ENCODE assay signal across 12 mouse cellular contexts in genomic region chr7:68224006-68224405, GRCm38 (mm10). TPM values are rescaled to one million over a fixed set of nuclear protein-coding genes. Genes with fewer than 3 reads are reported as not detected.
DNase-seq lines count a peak whose midpoint lies in the region; ATAC-seq and TF ChIP-seq lines count a peak whose summit lies in the region.
"Had no signal": no experiment of that assay in that cellular context is flagged by ENCODE, and none has a peak within 500 bp of the region (broad histone marks: within the 10 kb centered on the region; RNA-seq: fewer than 3 reads in every experiment).

No protein-coding gene starts in this region.

- no peak for TF ChIP-seq CTCF in embryonic fibroblast, embryonic 13.5 days (IDR thresholded peaks at IDR 0.05; ENCODE audit: borderline replicate concordance, insufficient read depth, low read length)

- H3K27me3 ChIP-seq in hindbrain, embryonic 10.5 days (ENCODE audit: insufficient read depth, poor library complexity, severe bottlenecking), result no peaks in the 10 kb centered on the region
- no peaks in the 10 kb centered on the region for H3K27me3 ChIP-seq in hindbrain, embryonic 11.5 days (ENCODE audit: control insufficient read depth, insufficient read depth, low read length)
- no peaks in the 10 kb centered on the region for H3K27me3 ChIP-seq in embryonic facial prominence, embryonic 10.5 days (replicated peaks; ENCODE audit: low read depth, poor library complexity, severe bottlenecking)
- no peaks in the 10 kb centered on the region for H3K27me3 ChIP-seq in neural tube, embryonic 15.5 days (replicated peaks)
- H3K27me3 ChIP-seq: intestine, embryonic 15.5 days; Patski had no signal

- WGBS in hindbrain, embryonic 10.5 days, result 96% methylated on average over 5 of the region's 5 CpGs
- WGBS in hindbrain, embryonic 11.5 days, result 94% methylated on average over 5 of the region's 5 CpGs
- 91% methylated on average over 5 of the region's 5 CpGs for WGBS in embryonic facial prominence, embryonic 10.5 days
- 93% methylated on average over 5 of the region's 5 CpGs for WGBS in neural tube, embryonic 15.5 days

- H3K4me3 ChIP-seq in hindbrain, embryonic 10.5 days, result no peak overlapping the region
- H3K4me3 ChIP-seq in hindbrain, embryonic 11.5 days (ENCODE audit: low read depth, low read length), result no peak overlapping the region
- H3K4me3 ChIP-seq in embryonic facial prominence, embryonic 10.5 days, result no peak overlapping the region
- no peak overlapping the region for H3K4me3 ChIP-seq in embryonic fibroblast, embryonic 13.5 days (ENCODE audit: insufficient read depth, low read length)
- H3K4me3 ChIP-seq in neural tube, embryonic 15.5 days (replicated peaks), result no peak overlapping the region
- H3K4me3 ChIP-seq: intestine, embryonic 15.5 days had no signal

- H3K4me1 ChIP-seq in hindbrain, embryonic 10.5 days (replicated peaks), result peaks cover 23% of the 10 kb centered on the region
- H3K4me1 ChIP-seq in hindbrain, embryonic 11.5 days (replicated peaks; ENCODE audit: control insufficient read depth, insufficient read depth, low read length), result peaks cover 2% of the 10 kb centered on the region; the same call in 1 of the 2 replicates
- peaks cover 47% of the 10 kb centered on the region for H3K4me1 ChIP-seq in embryonic facial prominence, embryonic 10.5 days
- H3K4me1 ChIP-seq in embryonic fibroblast, embryonic 13.5 days (ENCODE audit: control insufficient read depth, insufficient read depth, low read length), result peaks cover 3% of the 10 kb centered on the region
- peaks cover 21% of the 10 kb centered on the region for H3K4me1 ChIP-seq in neural tube, embryonic 15.5 days

- H3K4me2 ChIP-seq in hindbrain, embryonic 11.5 days (replicated peaks; ENCODE audit: low read depth, low read length), result no peak overlapping the region
- H3K4me2 ChIP-seq in neural tube, embryonic 15.5 days, result no peak overlapping the region
- H3K4me2 ChIP-seq: intestine, embryonic 15.5 days; liver, embryonic 11.5 days had no signal

- peaks cover 95% of the 10 kb centered on the region for H3K36me3 ChIP-seq in hindbrain, embryonic 10.5 days
- H3K36me3 ChIP-seq in hindbrain, embryonic 11.5 days (ENCODE audit: control insufficient read depth, insufficient read depth, low read length), result peaks cover 9% of the 10 kb centered on the region; the same call in 1 of the 2 replicates
- H3K36me3 ChIP-seq in embryonic facial prominence, embryonic 10.5 days (replicated peaks), result peaks cover 92% of the 10 kb centered on the region
- peaks cover 29% of the 10 kb centered on the region for H3K36me3 ChIP-seq in neural tube, embryonic 15.5 days

- no peak overlapping the region for H3K9ac ChIP-seq in hindbrain, embryonic 11.5 days (ENCODE audit: low read depth, low read length)
- H3K9ac ChIP-seq in neural tube, embryonic 15.5 days (replicated peaks), result no peak overlapping the region
- H3K9ac ChIP-seq: intestine, embryonic 15.5 days had no signal

- DNase-seq in hindbrain, embryonic 10.5 days (ENCODE audit: low spot score), result no peak
- no peak for DNase-seq in hindbrain, embryonic 11.5 days (ENCODE audit: low spot score)
- DNase-seq in embryonic facial prominence, embryonic 10.5 days (ENCODE audit: low spot score), result no peak
- no peak for DNase-seq in B cell, adult 2 months
- no peak for DNase-seq in adrenal gland, adult 8-10 months
- DNase-seq: right cerebral cortex, postnatal 25 days had no signal

- no peak for ATAC-seq in hindbrain, embryonic 11.5 days (ENCODE audit: low FRiP score)
- ATAC-seq in neural tube, embryonic 15.5 days (ENCODE audit: low FRiP score), result no peak
- no peak for ATAC-seq in megakaryocyte progenitor cell, adult 5-6 weeks (replicated peaks; ENCODE audit: poor library complexity)

- H3K27ac ChIP-seq in hindbrain, embryonic 10.5 days, result 0 out of 2 replicates have a peak overlapping the region, but pooled peaks have one; percentile 40
- H3K27ac ChIP-seq in hindbrain, embryonic 11.5 days (ENCODE audit: low read depth, low read length), result no peak overlapping the region
- H3K27ac ChIP-seq in embryonic facial prominence, embryonic 10.5 days (replicated peaks), result peak overlapping the region; percentile 76
- peak overlapping the region; percentile 78; the same call in 1 of the 2 replicates for H3K27ac ChIP-seq in embryonic fibroblast, embryonic 13.5 days (ENCODE audit: insufficient read depth, low read length)
- 0 out of 2 replicates have a peak overlapping the region, but pooled peaks have one; percentile 49 for H3K27ac ChIP-seq in neural tube, embryonic 15.5 days (replicated peaks)

- no peaks in the 10 kb centered on the region for H3K9me3 ChIP-seq in hindbrain, embryonic 10.5 days
- no peaks in the 10 kb centered on the region for H3K9me3 ChIP-seq in hindbrain, embryonic 11.5 days (ENCODE audit: control insufficient read depth, low read length)
- H3K9me3 ChIP-seq in embryonic facial prominence, embryonic 10.5 days, result no peaks in the 10 kb centered on the region
- H3K9me3 ChIP-seq in neural tube, embryonic 15.5 days (replicated peaks), result no peaks in the 10 kb centered on the region
- H3K9me3 ChIP-seq: intestine, embryonic 15.5 days had no signal

- TF ChIP-seq POLR2A in embryonic fibroblast, embryonic 13.5 days (IDR thresholded peaks at IDR 0.05; ENCODE audit: low read depth, low read length), result no peak

RNA-seq across cellular contexts. Expression of gene Pgpep1l, which starts 40.0 kb away (rescaled TPM):
- not detected in 2 replicates for polyA plus RNA-seq in hindbrain, embryonic 10.5 days (2016; fragmentation: Nextera tagmentation; extraction: Ambion mirVana)
- polyA plus RNA-seq in hindbrain, embryonic 11.5 days (2014; fragmentation: Nextera tagmentation; extraction: Ambion mirVana), result not detected in 2 replicates
- polyA plus RNA-seq in embryonic facial prominence, embryonic 10.5 days (2016; fragmentation: Nextera tagmentation; extraction: Ambion mirVana), result not detected in 2 replicates
- 1.8 and 2.2 TPM in 2 replicates for polyA plus RNA-seq in embryonic fibroblast, embryonic 13.5 days (2011; ENCODE audit: insufficient read length, low read depth, missing spikeins)
- polyA plus RNA-seq in neural tube, embryonic 15.5 days (2015; fragmentation: Nextera tagmentation; extraction: Ambion mirVana), result 0.66 TPM in 1 of 2 replicates, not detected in the other
- total RNA-seq in adrenal gland, adult 8-10 months (2022), result under 1 TPM in 1 of 4 experiments, not detected in 3; 0.59 TPM
- not detected in 2 replicates for total RNA-seq in megakaryocyte progenitor cell, adult 5-6 weeks (2015)
- not detected in 2 replicates for total RNA-seq in megakaryocyte progenitor cell, adult 5-6 weeks (2017)
- polyA plus RNA-seq: intestine, embryonic 15.5 days; liver, embryonic 11.5 days; Patski had no signal

RNA-seq across cellular contexts. Expression of gene Fam169b, which starts 49.6 kb away (rescaled TPM):
- 0.80 and 1.2 TPM in 2 replicates for polyA plus RNA-seq in hindbrain, embryonic 10.5 days (2016; fragmentation: Nextera tagmentation; extraction: Ambion mirVana)
- 0.21 and 0.36 TPM in 2 replicates for polyA plus RNA-seq in hindbrain, embryonic 11.5 days (2014; fragmentation: Nextera tagmentation; extraction: Ambion mirVana)
- 1.1 and 1.4 TPM in 2 replicates for polyA plus RNA-seq in embryonic facial prominence, embryonic 10.5 days (2016; fragmentation: Nextera tagmentation; extraction: Ambion mirVana)
- 1.1 and 1.7 TPM in 2 replicates for polyA plus RNA-seq in embryonic fibroblast, embryonic 13.5 days (2011; ENCODE audit: insufficient read length, low read depth, missing spikeins)
- 0.14 and 14.9 TPM in 2 replicates for polyA plus RNA-seq in neural tube, embryonic 15.5 days (2015; fragmentation: Nextera tagmentation; extraction: Ambion mirVana)
- total RNA-seq in adrenal gland, adult 8-10 months (2022), result under 1 TPM; 0.12 to 0.17 (median 0.15) TPM
- total RNA-seq in megakaryocyte progenitor cell, adult 5-6 weeks (2015), result 0.20 and 0.94 TPM in 2 replicates
- 0.20 and 0.21 TPM in 2 replicates for total RNA-seq in megakaryocyte progenitor cell, adult 5-6 weeks (2017)
